Mouse (Mus musculus) kidney, adult 2 months (tissue): ENCODE measurements at regions not wholly inside any gene's neighbourhood (a gene's known extent, or its start where the extent isn't known, plus 50 kb on each side); places are given as distances from the start of the nearest gene placed in this dataset.
A peak's percentile ranks its signal among the peaks of the same experiment; 100 is the strongest.

Source experiments
- DNase-seq: peaks from one replicate; pipeline ENCODE4 v3.0.0; 2021
- H3K27ac ChIP-seq: fragments of 200-500 bp; 2 replicates; pipeline ENCODE4 v1.5.1; 2012; ENCODE audit warnings: low read depth, low read length, control low read depth, inconsistent platforms; ENCODE audit not compliant: insufficient read depth
- H3K27me3 ChIP-seq: fragments of 200-500 bp; replicated peaks from 2 replicates; pipeline ENCODE4 v1.6.1; 2012; ENCODE audit warnings: mild to moderate bottlenecking, moderate library complexity, low read length, inconsistent platforms; ENCODE audit not compliant: control insufficient read depth, insufficient read depth
- H3K36me3 ChIP-seq: fragments of 200-500 bp; 2 replicates; pipeline ENCODE4 v1.6.1; 2012; ENCODE audit warnings: mild to moderate bottlenecking, moderate library complexity, low read length, inconsistent platforms; ENCODE audit not compliant: control insufficient read depth, insufficient read depth
- H3K4me1 ChIP-seq: fragments of 200-500 bp; 2 replicates; pipeline ENCODE4 v1.6.1; 2011; ENCODE audit warnings: low read length; ENCODE audit not compliant: control insufficient read depth, insufficient read depth
- H3K4me3 ChIP-seq: fragments of 200-500 bp; 2 replicates; pipeline ENCODE4 v1.5.1; 2011; ENCODE audit warnings: mild to moderate bottlenecking, low read depth, low read length, control low read depth; ENCODE audit not compliant: insufficient read depth
- CTCF ChIP-seq: fragments of 200-500 bp; conservative IDR thresholded peaks from 2 replicates; pipeline ENCODE4 v1.5.1; 2011; ENCODE audit warnings: low read depth, mild to moderate bottlenecking, control low read depth, low read length, moderate library complexity, mixed read lengths; ENCODE audit not compliant: insufficient read depth, insufficient read length
- POLR2A ChIP-seq: fragments of 200-500 bp; IDR thresholded peaks from one replicate; pipeline ENCODE4 v1.6.1; 2011; ENCODE audit warnings: low read depth, low read length, control low read depth
- WGBS: fragments of 180-500 bp; shearing (Covaris S2); methylation state at CpG from one replicate; pipeline ENCODE4 v1.1.7; 2018; 5-methylcytosine and 5-hydroxymethylcytosine counted together

GRCm38 (mm10) chr12:44044388-44045105 lies 165.6 kb downstream of the Dnajb9 start:
- TF ChIP-seq POLR2A (no peak), CTCF (no peak)
- H3K27me3 ChIP-seq: no peaks in the 10 kb centered on the region
- H3K4me3 ChIP-seq: no peak overlapping the region
- H3K4me1 ChIP-seq: no peaks in the 10 kb centered on the region
- no peak overlapping the region for H3K27ac ChIP-seq
- no peaks in the 10 kb centered on the region for H3K36me3 ChIP-seq
- WGBS: 49% methylated on average over 14 of the region's 14 CpGs
- no peak for DNase-seq

DNA sequence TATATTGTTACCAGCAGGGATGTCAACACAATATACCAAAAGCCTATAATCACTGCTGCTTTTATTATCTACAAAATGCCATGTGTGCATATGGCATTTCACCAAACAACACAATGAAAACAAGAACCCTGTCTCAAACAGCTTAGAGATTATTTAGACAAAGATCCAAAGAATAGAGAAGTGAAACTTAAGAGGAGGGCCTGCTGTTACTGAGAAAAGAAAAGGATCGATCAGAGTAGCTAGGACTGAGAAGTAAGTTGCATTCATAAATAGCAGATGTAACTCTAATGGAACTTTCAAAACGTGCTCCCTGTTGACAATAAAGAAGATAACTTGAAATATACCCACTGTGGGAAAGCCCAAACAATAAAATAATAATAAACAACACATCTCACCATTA lies 203.3 kb downstream of the Dnajb9 start:
- no peak overlapping the region for H3K27ac ChIP-seq
- no peak overlapping the region for H3K4me3 ChIP-seq
- no peaks in the 10 kb centered on the region for H3K27me3 ChIP-seq
- DNase-seq: no peak
- TF ChIP-seq CTCF: no peak
- TF ChIP-seq POLR2A: no peak
- no peaks in the 10 kb centered on the region for H3K36me3 ChIP-seq
- no peaks in the 10 kb centered on the region for H3K4me1 ChIP-seq
- whole genome bisulfite sequencing: 62% methylated on average over 2 of the region's 2 CpGs

DNA sequence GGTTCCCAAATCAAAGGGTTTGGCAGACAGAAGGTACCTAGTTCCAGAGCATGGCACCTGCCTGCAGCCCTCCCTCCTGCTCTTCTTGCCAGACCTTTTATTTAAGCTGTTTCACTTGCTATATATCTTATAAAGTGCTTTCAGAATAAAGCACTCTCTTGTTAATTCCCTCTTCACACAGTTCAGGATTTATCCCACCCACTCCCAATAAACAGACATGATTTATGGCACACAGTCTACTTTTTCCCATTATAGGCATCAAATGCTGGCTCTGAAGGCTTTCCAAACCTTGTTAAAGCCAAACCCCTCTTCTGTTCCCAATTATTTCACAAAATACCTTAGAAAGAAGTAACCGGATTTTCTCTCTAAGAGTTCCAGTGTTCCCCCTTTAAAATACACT lies 226.6 kb downstream of the Dnajb9 start:
- no peak for DNase-seq
- TF ChIP-seq POLR2A (no peak), CTCF (no peak)

DNA sequence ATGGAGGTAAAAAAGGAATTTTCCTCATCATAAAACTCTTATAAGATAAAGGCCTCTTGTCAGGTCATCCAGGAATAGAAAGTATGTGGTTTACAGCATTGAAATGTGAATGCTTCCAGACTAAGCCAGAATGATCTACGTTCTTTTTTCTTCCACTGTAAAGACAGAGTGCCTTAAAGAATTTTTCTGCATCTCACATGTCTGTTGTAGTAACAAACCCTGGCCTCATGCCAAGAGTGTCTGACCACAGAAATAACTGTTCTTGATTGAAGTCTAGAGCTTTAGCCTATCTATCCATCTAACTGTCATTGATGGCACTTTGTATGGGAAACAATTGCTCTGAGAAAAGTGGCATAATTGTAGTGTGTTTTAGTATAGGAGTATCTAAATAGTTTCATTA lies 246.2 kb downstream of the Dnajb9 start:
- Histone ChIP-seq H3K4me1 (no peaks in the 10 kb centered on the region), H3K4me3 (no peak overlapping the region), H3K36me3 (no peaks in the 10 kb centered on the region), H3K27me3 (no peaks in the 10 kb centered on the region), H3K27ac (no peak overlapping the region)
- no peak for DNase-seq
- TF ChIP-seq CTCF (no peak), POLR2A (no peak)
- WGBS: 60% methylated on average over 1 of the region's 1 CpGs

More for the DNA sequence above, 226.6 kb downstream of the Dnajb9 start:
- Histone ChIP-seq H3K27ac (no peak overlapping the region), H3K36me3 (no peaks in the 10 kb centered on the region), H3K27me3 (no peaks in the 10 kb centered on the region), H3K4me3 (no peak overlapping the region), H3K4me1 (no peaks in the 10 kb centered on the region)
- WGBS: 74% methylated on average over 1 of the region's 1 CpGs

GRCm38 (mm10) chr12:43962551-43963120 lies 247.5 kb downstream of the Dnajb9 start:
- no peaks in the 10 kb centered on the region for H3K27me3 ChIP-seq
- DNase-seq: peak; percentile 51
- H3K4me1 ChIP-seq: no peaks in the 10 kb centered on the region
- TF ChIP-seq CTCF (no peak), POLR2A (no peak)
- no peak overlapping the region for H3K4me3 ChIP-seq
- H3K27ac ChIP-seq: no peak overlapping the region
- no peaks in the 10 kb centered on the region for H3K36me3 ChIP-seq
- WGBS: 69% methylated on average over 6 of the region's 6 CpGs

DNA sequence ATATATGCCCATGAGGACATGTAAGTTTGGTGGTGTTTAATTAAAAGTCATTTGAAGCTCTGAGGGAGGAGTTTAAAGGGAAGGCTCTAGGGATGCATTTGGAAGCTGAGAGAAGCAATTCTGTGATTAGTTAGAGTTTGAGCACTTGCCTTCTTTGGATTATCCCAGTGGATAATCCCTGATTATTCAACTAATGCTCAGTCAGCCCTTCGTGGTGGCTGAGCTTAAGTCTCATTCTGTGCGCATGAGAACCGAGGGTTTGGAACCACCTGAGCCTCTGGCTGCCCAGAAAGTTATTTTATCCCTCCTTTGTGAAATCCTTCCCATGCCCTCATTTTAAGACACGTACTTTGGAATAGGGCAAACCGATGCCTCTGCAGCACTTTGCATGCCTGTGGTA lies 285.9 kb downstream of the Dnajb9 start:
- Histone ChIP-seq H3K4me1 (no peaks in the 10 kb centered on the region), H3K36me3 (no peaks in the 10 kb centered on the region), H3K27ac (no peak overlapping the region), H3K27me3 (no peaks in the 10 kb centered on the region), H3K4me3 (no peak overlapping the region)
- 58% methylated on average over 5 of the region's 5 CpGs for WGBS
- TF ChIP-seq CTCF (no peak), POLR2A (no peak)
- no peak for DNase-seq

GRCm38 (mm10) chr12:43920396-43920795 lies 289.7 kb downstream of the Dnajb9 start:
- DNase-seq: no peak
- no peaks in the 10 kb centered on the region for H3K36me3 ChIP-seq
- TF ChIP-seq CTCF (no peak), POLR2A (no peak)
- H3K27me3 ChIP-seq: no peaks in the 10 kb centered on the region
- no peak overlapping the region for H3K4me3 ChIP-seq
- WGBS: 37% methylated on average over 4 of the region's 4 CpGs
- no peaks in the 10 kb centered on the region for H3K4me1 ChIP-seq
- no peak overlapping the region for H3K27ac ChIP-seq
